Mouse (Mus musculus) heart, postnatal 36 days (tissue): ENCODE measurements around the gene Lrp2. TPM values are rescaled to one million over a fixed set of nuclear protein-coding genes. Genes with fewer than 3 reads are reported as not detected.

ENCODE experiments used
- total RNA-seq, 2 experiments: library from RNA; stranded (reverse); gene quantifications; 2 replicates each; pipeline ENCODE4 v1.2.3; 2021

Gene Lrp2
- total RNA-seq, 2 experiments from 2014 or later = 0.89 to 1.7 TPM

Other genes with a start within 250 kb of the Lrp2 start
- not detected for gene Abcb11, start 243.4 kb downstream of the Lrp2 start, total RNA-seq
- gene Dhrs9, start 205.6 kb downstream of the Lrp2 start, total RNA-seq = under 1 TPM; 0.11 to 0.19 TPM
- 1 to 10 TPM; 4.7 to 5.3 TPM for gene Bbs5, start 61.1 kb upstream of the Lrp2 start, total RNA-seq
- gene Klhl41, start 84.1 kb upstream of the Lrp2 start, total RNA-seq = 10 to 100 TPM; 66.9 to 77.0 TPM
- gene Fastkd1, start 127.5 kb upstream of the Lrp2 start, total RNA-seq = 10 to 100 TPM; 27.2 to 35.9 TPM
- 10 to 100 TPM; 35.7 to 38.8 TPM for gene Ppig, start 136.5 kb upstream of the Lrp2 start, total RNA-seq
- gene Ccdc173, start 203.5 kb upstream of the Lrp2 start, total RNA-seq = under 1 TPM; 0.36 to 0.65 TPM
- gene Phospho2, start 203.6 kb upstream of the Lrp2 start, total RNA-seq = 10 to 100 TPM; 22.7 to 24.1 TPM
- 10 to 100 TPM; 36.4 to 38.9 TPM for gene Klhl23, start 235.9 kb upstream of the Lrp2 start, total RNA-seq